Mouse (Mus musculus) hindlimb bud, embryonic 11.5 days (tissue): ENCODE data around the gene Cbfb.
"Not testable (repeated sequence)": the region's sequence is repeated elsewhere in the genome, so short reads cannot be mapped to it uniquely, and the experiment has no call there.

Experiments
- DNase-seq: peaks from one replicate; pipeline ENCODE4 v3.0.0-alpha.2; 2012; ENCODE audit warnings: low read depth, low spot score; ENCODE audit errors: extremely low spot score

Cbfb gene

GRCm38 (mm10) chr8:105178211-105178800 lies 7.8 kb downstream of the Cbfb start:
- no peak for DNase-seq

GRCm38 (mm10) chr8:105182201-105182600 lies 11.7 kb downstream of the Cbfb start:
- DNase-seq, result no peak

GRCm38 (mm10) chr8:105186467-105187005 lies 16.1 kb downstream of the Cbfb start:
- no peak for DNase-seq

- DNase-seq, result no peak
Observed at GRCm38 (mm10) chr8:105192182-105192581, 21.7 kb downstream of the Cbfb start.

- no peak for DNase-seq
Observed at GRCm38 (mm10) chr8:105205748-105206147, 35.3 kb downstream of the Cbfb start.

- no peak for DNase-seq
Observed at GRCm38 (mm10) chr8:105206766-105207275, 36.3 kb downstream of the Cbfb start.

GRCm38 (mm10) chr8:105207675-105208273 lies 37.3 kb downstream of the Cbfb start:
- no peak for DNase-seq

GRCm38 (mm10) chr8:105209153-105210110 lies 39.0 kb downstream of the Cbfb start:
- no peak for DNase-seq

GRCm38 (mm10) chr8:105214104-105214503 lies 43.6 kb downstream of the Cbfb start:
- no peak for DNase-seq

GRCm38 (mm10) chr8:105217926-105218522 lies 47.5 kb downstream of the Cbfb start:
- peak; percentile 46 for DNase-seq

GRCm38 (mm10) chr8:105223850-105224249 lies 53.4 kb downstream of the Cbfb start:
- DNase-seq, result no peak

GRCm38 (mm10) chr8:105224413-105225271 lies 54.2 kb downstream of the Cbfb start, which contains the start of gene D230025D16Rik:
Gene D230025D16Rik (plus strand): TSS chr8:105225145.
- peak; percentile 82 for DNase-seq

GRCm38 (mm10) chr8:105225272-105225593 lies 54.8 kb downstream of the Cbfb start:
- no peak for DNase-seq

GRCm38 (mm10) chr8:105225917-105226316 lies 55.4 kb downstream of the Cbfb start:
- no peak for DNase-seq

GRCm38 (mm10) chr8:105231503-105232320 lies 61.2 kb downstream of the Cbfb start:
- no peak for DNase-seq

- not testable (repeated sequence) for DNase-seq
Observed at GRCm38 (mm10) chr8:105232321-105232693, 61.8 kb downstream of the Cbfb start.

- DNase-seq, result no peak
Observed at GRCm38 (mm10) chr8:105233126-105233935, 62.9 kb downstream of the Cbfb start.

- DNase-seq, result no peak
Observed at GRCm38 (mm10) chr8:105235206-105235605, 64.7 kb downstream of the Cbfb start.
